Mouse (Mus musculus) testis, adult 2 months (tissue): ENCODE measurements around the gene Fstl3. TPM values are rescaled to one million over a fixed set of nuclear protein-coding genes. Genes with fewer than 3 reads are reported as not detected.

ENCODE experiments used
- H3K27ac ChIP-seq: fragments of 200-500 bp; 2 replicates; pipeline ENCODE4 v1.5.1; 2012; ENCODE audit warnings: low read depth, low read length; ENCODE audit not compliant: control insufficient read depth, insufficient read depth
- H3K27me3 ChIP-seq: fragments of 200-500 bp; 2 replicates; pipeline ENCODE4 v1.6.1; 2012; ENCODE audit warnings: mild to moderate bottlenecking, low read length, moderate library complexity; ENCODE audit not compliant: control insufficient read depth, insufficient read depth
- H3K36me3 ChIP-seq: fragments of 200-500 bp; 2 replicates; pipeline ENCODE4 v1.6.1; 2012; ENCODE audit warnings: mild to moderate bottlenecking, low read length; ENCODE audit not compliant: control insufficient read depth, insufficient read depth
- H3K4me1 ChIP-seq: fragments of 200-500 bp; 2 replicates; pipeline ENCODE4 v1.6.1; 2012; ENCODE audit warnings: low read length; ENCODE audit not compliant: control insufficient read depth, insufficient read depth
- H3K4me3 ChIP-seq: fragments of 200-500 bp; 2 replicates; pipeline ENCODE4 v1.5.1; 2012; ENCODE audit warnings: low read depth, mild to moderate bottlenecking, low read length, moderate library complexity, mixed read lengths; ENCODE audit not compliant: control insufficient read depth
- CTCF ChIP-seq: fragments of 200-500 bp; IDR thresholded peaks from 2 replicates; pipeline ENCODE4 v1.5.1; 2012; ENCODE audit warnings: low read depth, mild to moderate bottlenecking, inconsistent platforms, low read length, moderate library complexity; ENCODE audit not compliant: control insufficient read depth, insufficient read depth, insufficient replicate concordance
- POLR2A ChIP-seq: fragments of 200-500 bp; IDR thresholded peaks from 2 replicates; pipeline ENCODE4 v1.6.1; 2012; ENCODE audit warnings: low read depth, mild to moderate bottlenecking, inconsistent platforms, low read length, moderate library complexity; ENCODE audit not compliant: control insufficient read depth
- polyA plus RNA-seq: library from polyadenylated mRNA; depleted of rRNA; stranded (reverse); fragments of >200 nt; gene quantifications from 2 replicates; pipeline ENCODE4 v1.2.3, GENCODE M21; 2012

Fstl3 gene
- polyA plus RNA-seq, 1 experiment, result 16.1 TPM

DNA sequence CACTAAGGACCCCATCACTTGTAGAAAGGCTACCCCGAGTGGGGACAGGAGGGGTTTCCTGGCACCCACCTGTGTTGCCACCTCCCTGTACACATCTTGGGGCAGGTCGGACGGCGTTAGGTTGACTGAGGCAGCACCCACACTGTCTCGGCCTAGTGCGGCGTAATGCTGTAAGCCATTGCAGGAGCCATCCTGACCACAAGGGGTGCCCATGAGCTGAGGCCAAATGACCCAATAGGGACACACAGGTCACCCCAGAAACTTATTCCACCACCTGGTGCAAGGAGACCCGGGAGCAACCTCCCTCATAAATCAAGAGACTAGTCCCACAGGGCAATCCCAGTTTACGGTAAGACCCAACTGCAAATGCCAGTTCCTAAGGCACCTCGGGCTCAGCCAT lies 38.8 kb upstream of the Fstl3 start:
- no peaks in the 10 kb centered on the region; the same call in none of the 2 replicates for H3K36me3 ChIP-seq
- H3K27me3 ChIP-seq, result no peaks in the 10 kb centered on the region
- no peak overlapping the region for H3K27ac ChIP-seq
- no peak overlapping the region for H3K4me3 ChIP-seq
- no peak for TF ChIP-seq POLR2A
- peak; percentile 66; the same call in 1 of the 2 replicates for TF ChIP-seq CTCF
- peaks cover 23% of the 10 kb centered on the region for H3K4me1 ChIP-seq

DNA sequence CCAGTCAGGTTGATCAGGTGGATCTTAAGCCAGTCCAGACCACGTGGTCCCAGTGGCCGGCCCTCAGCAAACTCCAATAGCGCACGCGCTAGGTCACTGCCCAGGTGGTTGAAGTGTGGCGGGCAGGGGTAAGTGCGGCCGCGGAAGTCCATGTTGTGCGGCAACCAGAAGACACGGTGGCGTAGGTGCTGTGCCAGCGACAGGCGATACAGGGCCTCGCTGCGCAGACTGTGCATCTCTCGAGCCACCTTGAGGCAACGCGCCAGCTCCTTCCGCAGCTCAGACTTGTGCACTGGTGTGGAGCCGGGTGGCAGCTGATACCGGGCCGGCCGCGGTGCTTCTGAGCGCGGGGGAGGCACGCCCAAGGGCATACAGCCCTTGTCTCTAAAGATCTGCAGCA lies 37.8 kb upstream of the Fstl3 start:
- Histone ChIP-seq H3K4me3 (no peak overlapping the region), H3K36me3 (no peaks in the 10 kb centered on the region; the same call in none of the 2 replicates), H3K4me1 (peaks cover 23% of the 10 kb centered on the region), H3K27ac (no peak overlapping the region), H3K27me3 (no peaks in the 10 kb centered on the region)
- TF ChIP-seq CTCF (no peak), POLR2A (no peak)

GRCm38 (mm10) chr10:79740863-79741262 lies 36.2 kb upstream of the Fstl3 start:
- no peaks in the 10 kb centered on the region for H3K27me3 ChIP-seq
- H3K36me3 ChIP-seq, result no peaks in the 10 kb centered on the region; the same call in none of the 2 replicates
- H3K4me1 ChIP-seq, result peaks cover 16% of the 10 kb centered on the region
- no peak overlapping the region for H3K27ac ChIP-seq
- 0 out of 2 replicates have a peak, but pooled peaks have one; percentile 4 for TF ChIP-seq CTCF
- no peak for TF ChIP-seq POLR2A
- no peak overlapping the region for H3K4me3 ChIP-seq

- Histone ChIP-seq H3K36me3 (no peaks in the 10 kb centered on the region; the same call in none of the 2 replicates), H3K27me3 (no peaks in the 10 kb centered on the region)
These were observed 33.9 kb upstream of the Fstl3 start for GRCm38 (mm10) chr10:79743161-79743560.

DNA sequence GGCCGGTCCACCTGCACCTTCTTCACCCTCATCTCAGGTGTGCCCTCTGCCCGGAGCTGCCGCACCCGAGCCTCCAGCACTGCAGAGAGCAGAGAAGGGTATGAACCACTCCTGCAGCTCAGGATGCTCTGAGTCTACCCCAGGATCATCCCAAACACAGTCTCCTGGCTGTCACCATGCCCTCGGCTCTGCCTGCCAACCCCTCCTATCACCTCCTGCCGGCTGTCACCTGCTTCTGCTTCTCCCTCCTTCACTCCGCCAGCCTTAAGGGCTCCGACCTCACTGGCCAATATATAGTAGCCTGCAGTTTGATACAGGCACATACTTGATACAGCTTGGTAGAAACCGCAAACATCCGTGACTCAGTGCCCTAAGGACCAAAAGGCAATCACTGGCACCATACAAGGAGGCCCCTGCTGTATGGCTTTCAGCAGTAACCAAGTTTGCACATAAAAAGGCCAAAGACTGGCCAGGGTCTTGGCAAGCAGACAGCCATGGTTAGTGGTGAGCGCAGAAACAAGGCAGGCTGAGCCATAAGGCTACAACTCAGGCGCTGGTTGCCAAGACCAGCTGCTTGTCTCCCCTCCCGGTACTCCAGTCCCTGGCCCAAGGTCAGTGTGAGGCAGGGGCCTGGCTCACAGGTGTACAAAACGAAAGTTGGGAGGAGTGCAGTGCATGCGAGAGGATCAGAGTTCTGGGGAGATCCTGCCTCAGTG lies 33.3 kb upstream of the Fstl3 start:
- H3K4me3 ChIP-seq, result no peak overlapping the region
- no peaks in the 10 kb centered on the region for H3K27me3 ChIP-seq
- no peak overlapping the region for H3K27ac ChIP-seq
- TF ChIP-seq CTCF (no peak), POLR2A (no peak)
- no peaks in the 10 kb centered on the region; the same call in none of the 2 replicates for H3K36me3 ChIP-seq
- H3K4me1 ChIP-seq, result peaks cover 4% of the 10 kb centered on the region

More at GRCm38 (mm10) chr10:79743161-79743560, 33.9 kb upstream of the Fstl3 start:
- peaks cover 5% of the 10 kb centered on the region for H3K4me1 ChIP-seq
- TF ChIP-seq CTCF (no peak), POLR2A (no peak)
- no peak overlapping the region for H3K4me3 ChIP-seq
- no peak overlapping the region for H3K27ac ChIP-seq

- H3K4me3 ChIP-seq, result no peak overlapping the region
- TF ChIP-seq CTCF, result no peak
- no peak for TF ChIP-seq POLR2A
- H3K4me1 ChIP-seq, result peaks cover 4% of the 10 kb centered on the region
- no peaks in the 10 kb centered on the region; the same call in none of the 2 replicates for H3K36me3 ChIP-seq
- H3K27ac ChIP-seq, result no peak overlapping the region
- H3K27me3 ChIP-seq, result no peaks in the 10 kb centered on the region
These were observed 31.7 kb upstream of the Fstl3 start for GRCm38 (mm10) chr10:79745411-79745810.

- no peaks in the 10 kb centered on the region; the same call in 1 of the 2 replicates for H3K36me3 ChIP-seq
- peak within 1 kb of the TSS; percentile 88 for H3K4me3 ChIP-seq
- H3K27ac ChIP-seq, result peak within 1 kb of the TSS; percentile 30
- peak; percentile 84 for TF ChIP-seq POLR2A
- TF ChIP-seq CTCF, result no peak
- no peaks in the 10 kb centered on the region for H3K27me3 ChIP-seq
- H3K4me1 ChIP-seq, result peaks cover 4% of the 10 kb centered on the region
These were observed 30.9 kb upstream of the Fstl3 start, which contains the start of gene Polrmt for GRCm38 (mm10) chr10:79745898-79746773. Gene Polrmt (minus strand): TSS chr10:79746581.
